Mouse (Mus musculus): ENCODE data around the gene Lcn12.

DNA sequence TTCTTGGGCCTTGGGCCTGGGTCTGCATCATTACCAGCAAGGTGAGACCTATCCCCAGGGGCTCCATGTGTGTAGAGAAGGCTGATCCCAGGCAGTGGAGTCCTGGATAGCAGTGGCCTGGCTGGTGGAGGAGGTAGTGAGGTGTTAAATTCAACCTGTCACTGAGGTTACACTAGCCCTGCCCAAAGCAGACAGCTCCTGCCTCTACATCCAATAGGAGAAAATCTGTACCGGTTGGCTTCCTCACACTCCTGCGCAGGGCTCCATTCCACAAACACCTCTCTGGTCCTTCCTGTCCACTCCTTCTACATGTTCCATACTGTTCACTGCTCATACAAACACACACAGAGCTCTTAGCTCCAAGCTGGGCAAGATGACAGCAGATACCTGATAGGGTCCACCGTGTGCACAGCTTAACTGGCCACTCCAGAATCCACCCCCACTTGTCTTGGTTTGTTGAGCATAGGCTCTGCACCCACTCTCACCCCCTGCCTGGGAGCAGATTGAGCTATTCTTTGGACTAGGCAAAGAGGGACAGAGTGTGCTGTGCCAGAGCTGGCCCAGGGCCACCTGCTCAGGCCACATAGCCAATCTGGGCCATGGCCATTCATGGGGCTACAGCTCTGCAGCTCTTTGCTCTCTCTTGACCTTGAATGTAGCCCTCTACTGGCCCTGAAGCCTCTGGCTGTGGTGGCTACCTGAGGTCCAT is 15.6 kb downstream of the Lcn12 start:
- TF ChIP-seq CTCF (IDR thresholded peaks at IDR 0.05; ENCODE audit: low read depth, low read length) (no peak), TAL1 (conservative IDR thresholded peaks at IDR 0.05; ENCODE audit: low read depth, low read length) (no peak), GATA1 (IDR thresholded peaks at IDR 0.05; ENCODE audit: borderline replicate concordance, low read length) (no peak)

Data from G1E (cell line).